Mouse (Mus musculus): ENCODE measurements around the gene Ubald2.

DNA sequence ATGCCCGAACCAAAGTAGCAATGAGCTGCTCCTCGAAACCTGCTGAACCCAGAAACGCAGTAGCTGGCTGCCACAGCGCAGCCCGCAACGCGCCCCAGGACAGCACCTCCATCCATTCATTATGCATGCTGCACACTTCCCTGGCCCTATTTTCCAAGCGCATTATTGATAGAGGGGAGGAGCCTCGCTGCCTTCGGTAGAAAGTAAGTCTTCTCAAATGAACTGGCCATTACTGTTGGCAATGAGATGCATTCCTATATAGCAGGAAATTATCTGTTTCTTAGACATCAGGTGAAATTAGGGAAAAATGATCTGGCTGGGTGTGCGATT, 35.6 kb upstream of the Ubald2 start:
- TF ChIP-seq CTCF (IDR thresholded peaks at IDR 0.05; ENCODE audit: low read depth, low read length), result no peak
- TF ChIP-seq POLR2A (IDR thresholded peaks at IDR 0.05; ENCODE audit: extremely low read depth, insufficient read depth, low read length), result no peak
